Mouse (Mus musculus): ENCODE measurements around the gene Dbr1.

The Dbr1 gene

DNA sequence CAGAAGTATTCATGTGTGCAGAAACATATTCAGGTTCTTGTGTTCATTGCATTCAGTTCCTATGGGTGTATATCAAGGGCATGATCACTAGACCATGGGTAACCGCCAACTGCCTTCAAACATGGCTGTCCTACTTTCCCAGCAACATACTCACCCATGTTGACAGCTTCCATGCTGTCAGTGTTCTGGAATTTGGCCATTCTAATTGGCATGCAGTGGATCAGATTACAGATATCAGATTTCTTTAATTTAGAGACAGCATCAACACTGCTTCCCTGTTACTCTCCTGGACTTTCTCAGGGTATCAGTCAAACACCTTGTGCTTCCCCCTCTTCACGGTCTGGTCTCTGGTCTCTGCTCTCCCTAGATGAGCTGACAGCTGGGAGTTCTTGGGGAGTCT is 28.0 kb downstream of the Dbr1 start:
- in situ Hi-C loops (cut with MboI; ENCODE audit: unreplicated experiment in 2 of 2), result loop anchor here in 1 of 2 experiments (25.0 kb wide), 1 partner anchor 1584 kb away; no protein-coding TSS in a partner anchor

- in situ Hi-C loops (cut with MboI; ENCODE audit: unreplicated experiment in 2 of 2), result loop anchor here in 1 of 2 experiments (25.0 kb wide), 1 partner anchor 1575 kb away; no protein-coding TSS in a partner anchor
Measured at GRCm38 (mm10) chr9:99612202-99612601, 36.6 kb downstream of the Dbr1 start, which contains the start of gene A4gnt. Gene A4gnt, plus strand, starts transcription at chr9:99612502.

DNA sequence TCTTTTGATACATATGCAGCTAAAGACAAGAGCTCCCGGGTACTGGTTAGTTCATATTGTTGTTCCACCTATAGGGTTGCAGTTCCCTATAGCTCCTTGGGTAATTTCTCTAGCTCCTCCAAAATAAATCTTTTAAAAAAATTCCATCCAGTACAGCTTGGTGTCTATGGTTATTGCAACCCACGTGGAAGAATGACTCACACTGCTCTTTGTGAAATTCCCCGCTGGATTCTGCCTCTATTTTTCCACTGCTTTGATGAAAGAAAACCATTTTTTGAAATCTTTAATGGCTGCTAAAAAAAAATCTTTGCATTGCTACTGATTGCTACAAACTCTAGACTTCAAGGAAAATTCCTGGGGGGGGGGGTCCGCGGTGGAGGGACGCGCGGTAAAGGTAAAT is 44.1 kb downstream of the Dbr1 start:
- in situ Hi-C loops (cut with MboI; ENCODE audit: unreplicated experiment in 2 of 2), result loop anchor here in 1 of 2 experiments (25.0 kb wide), 1 partner anchor 1568 kb away; no protein-coding TSS in a partner anchor

GRCm38 (mm10) chr9:99620196-99620595 is 44.6 kb downstream of the Dbr1 start:
- in situ Hi-C loops (cut with MboI; ENCODE audit: unreplicated experiment in 2 of 2), result loop anchor here in 1 of 2 experiments (25.0 kb wide), 1 partner anchor 1567 kb away; no protein-coding TSS in a partner anchor

- in situ Hi-C loops (cut with MboI; ENCODE audit: unreplicated experiment in 2 of 2), result loop anchor here in 1 of 2 experiments (25.0 kb wide), 1 partner anchor 1565 kb away; no protein-coding TSS in a partner anchor
Measured at GRCm38 (mm10) chr9:99622034-99622433, 46.4 kb downstream of the Dbr1 start.

DNA sequence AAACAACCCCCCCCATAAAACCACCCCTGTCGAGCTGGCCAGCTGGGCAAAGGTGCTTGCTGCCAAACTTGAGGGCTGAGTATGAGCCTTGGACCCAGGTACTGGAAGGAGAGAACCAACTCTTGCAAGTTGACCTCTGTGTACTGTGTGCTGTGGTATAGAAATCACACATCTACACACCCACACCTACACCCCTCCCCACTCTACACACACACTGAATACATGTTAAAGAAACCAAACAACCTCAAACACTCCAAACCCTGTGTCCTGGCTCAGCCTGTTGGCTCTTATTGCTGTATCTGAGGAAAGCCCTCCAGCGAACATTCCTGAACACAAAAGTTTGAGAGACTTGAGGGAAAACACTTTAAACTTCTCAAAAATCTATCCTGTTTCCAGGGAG is 47.4 kb downstream of the Dbr1 start:
- in situ Hi-C loops (cut with MboI; ENCODE audit: unreplicated experiment in 2 of 2), result loop anchor here in 1 of 2 experiments (25.0 kb wide), 1 partner anchor 1564 kb away; no protein-coding TSS in a partner anchor

GRCm38 (mm10) chr9:99624117-99624516 is 48.5 kb downstream of the Dbr1 start:
- in situ Hi-C loops (cut with MboI; ENCODE audit: unreplicated experiment in 2 of 2), result loop anchor here in 1 of 2 experiments (25.0 kb wide), 1 partner anchor 1563 kb away; no protein-coding TSS in a partner anchor

DNA sequence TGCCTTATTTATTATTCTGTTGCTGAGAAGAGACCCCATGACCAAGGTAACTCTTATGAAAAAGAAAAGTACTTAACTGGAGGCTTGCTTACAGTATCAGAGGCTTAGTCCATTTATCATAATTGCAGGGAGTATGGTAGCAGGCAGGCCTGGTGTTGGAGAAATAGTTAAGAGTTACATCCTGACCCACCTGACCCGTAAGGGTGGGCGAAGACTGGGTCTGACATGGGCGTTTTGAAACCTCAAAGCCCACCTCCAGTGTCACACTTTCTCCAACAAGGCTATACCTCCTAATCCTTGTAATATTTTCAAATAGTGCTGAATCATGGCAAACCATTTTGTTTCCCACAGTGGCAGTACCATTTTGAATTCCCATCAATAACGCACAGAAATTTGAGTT is 53.0 kb downstream of the Dbr1 start:
- in situ Hi-C loops (cut with MboI; ENCODE audit: unreplicated experiment in 2 of 2), result no loop called here

GRCm38 (mm10) chr9:99629281-99630011 is 53.8 kb downstream of the Dbr1 start, which contains the start of gene Dzip1l:
Gene Dzip1l, plus strand, starts transcription at chr9:99629496.
- in situ Hi-C loops (cut with MboI; ENCODE audit: unreplicated experiment in 2 of 2), result no loop called here

DNA sequence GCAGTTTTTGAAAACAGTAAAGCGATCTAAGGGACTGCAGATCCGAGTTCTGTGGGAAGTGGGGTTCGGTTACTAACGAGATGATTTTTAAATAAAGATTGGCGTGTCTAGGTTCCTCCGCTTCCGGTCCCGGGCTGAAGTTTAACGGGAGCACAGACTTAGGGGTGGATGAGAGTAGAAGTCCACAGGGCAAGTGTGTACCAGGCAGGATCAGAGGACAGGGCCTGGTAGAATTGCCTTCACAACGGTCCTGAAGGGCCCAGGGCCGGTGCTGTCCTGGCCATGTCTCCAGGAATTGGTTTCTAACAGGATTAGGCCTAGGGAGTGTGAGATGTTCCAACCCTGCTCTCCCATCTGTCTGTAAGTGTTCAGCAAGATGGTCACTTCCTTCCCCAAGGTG is 54.5 kb downstream of the Dbr1 start:
- in situ Hi-C loops (cut with MboI; ENCODE audit: unreplicated experiment in 2 of 2), result no loop called here

DNA sequence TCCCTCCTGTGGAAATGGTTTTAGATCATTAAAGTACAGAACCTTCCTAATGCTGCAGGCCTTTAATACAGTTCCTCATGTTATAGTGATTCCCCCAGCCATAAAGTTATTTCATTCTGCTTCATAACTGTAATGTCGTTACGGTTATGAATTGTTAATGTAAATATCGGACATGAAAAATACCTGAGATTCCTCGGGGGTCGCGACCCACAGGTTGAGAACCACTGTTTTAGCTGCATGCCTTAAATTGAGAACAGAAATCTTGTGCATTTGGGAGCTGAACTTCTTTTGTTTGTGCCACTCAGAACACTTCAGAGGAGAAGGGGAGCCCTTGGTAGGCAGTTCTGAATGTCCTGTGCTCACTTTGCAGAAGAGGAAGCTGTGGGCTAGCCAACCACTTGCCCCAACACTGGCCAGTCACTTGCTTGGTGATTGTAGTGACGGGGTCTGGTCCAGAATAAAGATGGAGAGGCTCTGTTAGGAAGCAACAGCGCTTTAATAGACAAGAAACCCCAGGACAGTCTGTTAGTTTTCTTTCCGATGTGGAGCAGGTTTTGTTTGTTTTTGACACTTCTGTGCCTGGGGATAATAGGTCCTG is 55.0 kb downstream of the Dbr1 start:
- in situ Hi-C loops (cut with MboI; ENCODE audit: unreplicated experiment in 2 of 2), result no loop called here

GRCm38 (mm10) chr9:99631781-99632180 is 56.2 kb downstream of the Dbr1 start:
- in situ Hi-C loops (cut with MboI; ENCODE audit: unreplicated experiment in 2 of 2), result no loop called here

- in situ Hi-C loops (cut with MboI; ENCODE audit: unreplicated experiment in 2 of 2), result no loop called here
Measured at GRCm38 (mm10) chr9:99632264-99632663, 56.7 kb downstream of the Dbr1 start.
